Mouse (Mus musculus): ENCODE data around the gene Cd69.

- TF ChIP-seq POLR2A (IDR thresholded peaks at IDR 0.05; ENCODE audit: low read depth, low read length), result no peak
- TF ChIP-seq CTCF (IDR thresholded peaks at IDR 0.05; ENCODE audit: borderline replicate concordance, insufficient read depth, low read length), result no peak
Measured at GRCm38 (mm10) chr6:129218191-129218696, 57.0 kb downstream of the Cd69 start.

Data from embryonic fibroblast, embryonic 13.5 days (primary cell).